Mouse (Mus musculus): Measurements from ENCODE around the gene Cipc. TPM values are rescaled to one million over a fixed set of nuclear protein-coding genes. Genes with fewer than 3 reads are reported as not detected.
A peak's percentile ranks its signal among the peaks of the same experiment; 100 is the strongest.

Cipc gene
- polyA plus RNA-seq, 1 experiment from 2014 or later: 24.3 TPM

GRCm38 (mm10) chr12:86965237-86965799 is 18.5 kb downstream of the Cipc start:
- 89% methylated on average over 4 of the region's 4 CpGs for WGBS
- H3K9ac ChIP-seq: no peak overlapping the region
- no peaks in the 10 kb centered on the region for H3K9me3 ChIP-seq

GRCm38 (mm10) chr12:86968468-86969219 is 21.8 kb downstream of the Cipc start:
- no peak for ATAC-seq (ENCODE audit: insufficient number of reproducible peaks, insufficient read depth, low FRiP score, low TSS enrichment, low read depth)
- no peak overlapping the region for H3K9ac ChIP-seq
- no peak overlapping the region for H3K4me3 ChIP-seq
- no peak overlapping the region for H3K4me2 ChIP-seq
- H3K27me3 ChIP-seq: no peaks in the 10 kb centered on the region
- H3K27ac ChIP-seq: peak overlapping the region; percentile 22; the same call in 1 of the 2 replicates
- H3K36me3 ChIP-seq: peaks cover 22% of the 10 kb centered on the region
- H3K9me3 ChIP-seq: no peaks in the 10 kb centered on the region
- WGBS: 66% methylated on average over 13 of the region's 13 CpGs
- peaks cover 10% of the 10 kb centered on the region for H3K4me1 ChIP-seq

More at GRCm38 (mm10) chr12:86965237-86965799, 18.5 kb downstream of the Cipc start:
- no peak overlapping the region for H3K4me2 ChIP-seq
- H3K27me3 ChIP-seq: no peaks in the 10 kb centered on the region
- no peak for ATAC-seq (ENCODE audit: insufficient number of reproducible peaks, insufficient read depth, low FRiP score, low TSS enrichment, low read depth)
- no peaks in the 10 kb centered on the region for H3K4me1 ChIP-seq
- H3K36me3 ChIP-seq: peaks cover 55% of the 10 kb centered on the region
- H3K27ac ChIP-seq: no peak overlapping the region
- H3K4me3 ChIP-seq: no peak overlapping the region

GRCm38 (mm10) chr12:86969220-86969601 is 22.4 kb downstream of the Cipc start:
- Histone ChIP-seq H3K36me3 (peaks cover 19% of the 10 kb centered on the region), H3K4me2 (no peak overlapping the region), H3K4me1 (peaks cover 15% of the 10 kb centered on the region), H3K27me3 (no peaks in the 10 kb centered on the region; the same call in 1 of the 2 replicates), H3K9ac (no peak overlapping the region), H3K4me3 (no peak overlapping the region), H3K9me3 (no peaks in the 10 kb centered on the region), H3K27ac (no peak overlapping the region)
- WGBS: 63% methylated on average over 3 of the region's 3 CpGs
- no peak for ATAC-seq (ENCODE audit: insufficient number of reproducible peaks, insufficient read depth, low FRiP score, low TSS enrichment, low read depth)

GRCm38 (mm10) chr12:86971089-86971488 is 24.2 kb downstream of the Cipc start:
- no peak for ATAC-seq (ENCODE audit: insufficient number of reproducible peaks, insufficient read depth, low FRiP score, low TSS enrichment, low read depth)
- Histone ChIP-seq H3K4me2 (no peak overlapping the region), H3K9ac (no peak overlapping the region), H3K4me1 (peaks cover 30% of the 10 kb centered on the region), H3K27ac (no peak overlapping the region), H3K36me3 (peaks cover 7% of the 10 kb centered on the region; the same call in 1 of the 2 replicates), H3K9me3 (no peaks in the 10 kb centered on the region), H3K4me3 (no peak overlapping the region), H3K27me3 (peaks cover 11% of the 10 kb centered on the region; the same call in 1 of the 2 replicates)
- WGBS: 92% methylated on average over 7 of the region's 7 CpGs

- Histone ChIP-seq H3K9me3 (no peaks in the 10 kb centered on the region), H3K4me1 (peaks cover 30% of the 10 kb centered on the region), H3K36me3 (no peaks in the 10 kb centered on the region), H3K9ac (no peak overlapping the region), H3K27ac (no peak overlapping the region), H3K4me3 (no peak overlapping the region), H3K27me3 (peaks cover 24% of the 10 kb centered on the region; the same call in 1 of the 2 replicates), H3K4me2 (no peak overlapping the region)
- WGBS: 32% methylated on average over 7 of the region's 7 CpGs
- peak; percentile 46; the same call in 1 of the 2 replicates for ATAC-seq (ENCODE audit: insufficient number of reproducible peaks, insufficient read depth, low FRiP score, low TSS enrichment, low read depth)
Observed at GRCm38 (mm10) chr12:86973216-86973615, 26.4 kb downstream of the Cipc start.

- Histone ChIP-seq H3K36me3 (no peaks in the 10 kb centered on the region), H3K9ac (no peak overlapping the region), H3K9me3 (no peaks in the 10 kb centered on the region), H3K27me3 (peaks cover 28% of the 10 kb centered on the region; the same call in 1 of the 2 replicates), H3K4me3 (no peak overlapping the region), H3K27ac (no peak overlapping the region), H3K4me1 (peaks cover 30% of the 10 kb centered on the region), H3K4me2 (no peak overlapping the region)
- ATAC-seq (ENCODE audit: insufficient number of reproducible peaks, insufficient read depth, low FRiP score, low TSS enrichment, low read depth): no peak
- 37% methylated on average over 8 of the region's 8 CpGs for WGBS
Observed at GRCm38 (mm10) chr12:86973706-86974105, 26.9 kb downstream of the Cipc start.

- 7% methylated on average over 40 of the region's 40 CpGs for WGBS
- peaks cover 32% of the 10 kb centered on the region for H3K27me3 ChIP-seq
- peak overlapping the region; percentile 37; the same call in 1 of the 2 replicates for H3K9ac ChIP-seq
- no peaks in the 10 kb centered on the region for H3K9me3 ChIP-seq
- peak overlapping the region; percentile 23 for H3K4me3 ChIP-seq
- H3K36me3 ChIP-seq: no peaks in the 10 kb centered on the region
- peak overlapping the region; percentile 57 for H3K4me2 ChIP-seq
- H3K4me1 ChIP-seq: peaks cover 30% of the 10 kb centered on the region
- H3K27ac ChIP-seq: no peak overlapping the region
- ATAC-seq (ENCODE audit: insufficient number of reproducible peaks, insufficient read depth, low FRiP score, low TSS enrichment, low read depth): 0 out of 2 replicates have a peak, but pooled peaks have one; percentile 21
Observed at GRCm38 (mm10) chr12:86974387-86975288, 27.8 kb downstream of the Cipc start.

- H3K9ac ChIP-seq: no peak overlapping the region
- 53% methylated on average over 10 of the region's 10 CpGs for WGBS
- peaks cover 43% of the 10 kb centered on the region for H3K27me3 ChIP-seq
- H3K36me3 ChIP-seq: no peaks in the 10 kb centered on the region
- no peak overlapping the region for H3K4me3 ChIP-seq
- no peaks in the 10 kb centered on the region for H3K9me3 ChIP-seq
- H3K4me1 ChIP-seq: peaks cover 30% of the 10 kb centered on the region
- no peak overlapping the region for H3K4me2 ChIP-seq
- ATAC-seq (ENCODE audit: insufficient number of reproducible peaks, insufficient read depth, low FRiP score, low TSS enrichment, low read depth): no peak
- no peak overlapping the region for H3K27ac ChIP-seq
Observed at GRCm38 (mm10) chr12:86975761-86976160, 28.9 kb downstream of the Cipc start.

- no peak for ATAC-seq (ENCODE audit: insufficient number of reproducible peaks, insufficient read depth, low FRiP score, low TSS enrichment, low read depth)
Observed at GRCm38 (mm10) chr12:86976511-86977168, 29.8 kb downstream of the Cipc start.

GRCm38 (mm10) chr12:86977833-86978232 is 31.0 kb downstream of the Cipc start:
- Histone ChIP-seq H3K9me3 (no peaks in the 10 kb centered on the region), H3K36me3 (no peaks in the 10 kb centered on the region), H3K4me2 (no peak overlapping the region), H3K27me3 (peaks cover 63% of the 10 kb centered on the region), H3K27ac (no peak overlapping the region), H3K4me1 (peaks cover 29% of the 10 kb centered on the region), H3K9ac (no peak overlapping the region), H3K4me3 (no peak overlapping the region)
- 34% methylated on average over 15 of the region's 15 CpGs for WGBS
- no peak for ATAC-seq (ENCODE audit: insufficient number of reproducible peaks, insufficient read depth, low FRiP score, low TSS enrichment, low read depth)

More at GRCm38 (mm10) chr12:86976511-86977168, 29.8 kb downstream of the Cipc start:
- H3K9ac ChIP-seq: no peak overlapping the region
- no peak overlapping the region for H3K4me2 ChIP-seq
- no peak overlapping the region for H3K4me3 ChIP-seq
- no peak overlapping the region for H3K27ac ChIP-seq
- no peaks in the 10 kb centered on the region for H3K36me3 ChIP-seq
- no peaks in the 10 kb centered on the region for H3K9me3 ChIP-seq
- 52% methylated on average over 6 of the region's 6 CpGs for WGBS
- peaks cover 52% of the 10 kb centered on the region for H3K27me3 ChIP-seq
- H3K4me1 ChIP-seq: peaks cover 30% of the 10 kb centered on the region

- Histone ChIP-seq H3K27me3 (peaks cover 84% of the 10 kb centered on the region), H3K9ac (no peak overlapping the region), H3K4me1 (peaks cover 9% of the 10 kb centered on the region; the same call in 1 of the 2 replicates), H3K9me3 (no peaks in the 10 kb centered on the region), H3K27ac (no peak overlapping the region), H3K36me3 (no peaks in the 10 kb centered on the region), H3K4me2 (no peak overlapping the region), H3K4me3 (no peak overlapping the region)
- 29% methylated on average over 9 of the region's 9 CpGs for WGBS
- ATAC-seq (ENCODE audit: insufficient number of reproducible peaks, insufficient read depth, low FRiP score, low TSS enrichment, low read depth): no peak
Observed at GRCm38 (mm10) chr12:86981180-86981579, 34.3 kb downstream of the Cipc start.

Measured in embryonic facial prominence, embryonic 13.5 days (tissue).